ENCODE assay signal across 27 mouse cellular contexts in genomic region chr6:94215834-94216233, GRCm38 (mm10).
DNase-seq lines count a peak whose midpoint lies in the region; ATAC-seq and TF ChIP-seq lines count a peak whose summit lies in the region.
"Had no signal": no experiment of that assay in that cellular context is flagged by ENCODE, and none has a peak within 500 bp of the region (broad histone marks: within the 10 kb centered on the region; RNA-seq: fewer than 3 reads in every experiment).

No protein-coding gene starts in this region.

- H3K36me3 ChIP-seq in heart, adult 2 months (ENCODE audit: control insufficient read depth, insufficient read depth, low read length) = peaks cover 3% of the 10 kb centered on the region
- no peaks in the 10 kb centered on the region for H3K36me3 ChIP-seq in heart, embryonic 14.5 days (ENCODE audit: control insufficient read depth, insufficient read depth, low read length)
- no peaks in the 10 kb centered on the region for H3K36me3 ChIP-seq in heart, embryonic 16.5 days (ENCODE audit: control insufficient read depth, insufficient read depth)
- H3K36me3 ChIP-seq: embryonic facial prominence, embryonic 12.5 days; forebrain, embryonic 10.5 days; kidney, embryonic 15.5 days; limb, embryonic 12.5 days; liver, embryonic 15.5 days; stomach, embryonic 15.5 days had no signal

- intact Hi-C loops in heart, adult 2 months (cut with DNase I) = no loop called here
- intact Hi-C loops in heart, postnatal 10 days (cut with DNase I) = loop anchor here (5.0 kb wide), 1 partner anchor 186 kb away; no protein-coding TSS in a partner anchor

- no peak overlapping the region for H3K9ac ChIP-seq in heart, adult 2 months (ENCODE audit: low read depth, low read length)
- peak overlapping the region; percentile 35; the same call in 1 of the 2 replicates for H3K9ac ChIP-seq in heart, embryonic 14.5 days (ENCODE audit: low read length)
- H3K9ac ChIP-seq in heart, embryonic 16.5 days (ENCODE audit: low read length) = no peak overlapping the region
- H3K9ac ChIP-seq: embryonic facial prominence, embryonic 12.5 days; kidney, embryonic 15.5 days; limb, embryonic 12.5 days; liver, embryonic 15.5 days; stomach, embryonic 15.5 days had no signal

- H3K79me2 ChIP-seq in heart, adult 2 months (replicated peaks; ENCODE audit: control insufficient read depth, insufficient read depth, low read length) = no peaks in the 10 kb centered on the region

- 87% methylated on average over 4 of the region's 4 CpGs for WGBS in heart, adult 2 months
- WGBS in heart, embryonic 14.5 days = 88% methylated on average over 4 of the region's 4 CpGs
- 78% methylated on average over 4 of the region's 4 CpGs for WGBS in heart, embryonic 16.5 days

- TF ChIP-seq EP300 in heart, adult 2 months (IDR thresholded peaks at IDR 0.05; ENCODE audit: insufficient read depth, low read depth, low read length) = no peak

- TF ChIP-seq CTCF in heart, adult 2 months (IDR thresholded peaks at IDR 0.05) = no peak

- H3K27me3 ChIP-seq in heart, adult 2 months (ENCODE audit: control insufficient read depth, insufficient read depth, low read length) = no peaks in the 10 kb centered on the region
- H3K27me3 ChIP-seq in heart, embryonic 14.5 days (ENCODE audit: control insufficient read depth, insufficient read depth, low read length) = no peaks in the 10 kb centered on the region
- H3K27me3 ChIP-seq in heart, embryonic 16.5 days (ENCODE audit: control insufficient read depth, insufficient read depth, low read length) = no peaks in the 10 kb centered on the region
- H3K27me3 ChIP-seq: embryonic facial prominence, embryonic 12.5 days; kidney, embryonic 15.5 days; limb, embryonic 12.5 days; liver, embryonic 15.5 days; Patski; stomach, embryonic 15.5 days had no signal

- ATAC-seq in heart, embryonic 14.5 days (ENCODE audit: insufficient number of reproducible peaks, insufficient read depth, low FRiP score, low read depth) = no peak
- no peak for ATAC-seq in heart, embryonic 16.5 days (replicated peaks; ENCODE audit: extremely low read depth, insufficient read depth, low FRiP score)
- ATAC-seq: forebrain, embryonic 16.5 days; hindbrain, embryonic 16.5 days; Patski had no signal

- DNase-seq in heart, adult 2 months = no peak
- DNase-seq in heart, postnatal 4 days = no peak
- DNase-seq in heart, postnatal 10 days = no peak
- peak; percentile 12 for DNase-seq in lung, postnatal 10 days
- no peak for DNase-seq in layer of hippocampus, adult 9-11 months
- DNase-seq: adrenal gland, postnatal 14 days; cerebellum, adult 11 months; cerebellum, adult 9-10 months; cerebellum, postnatal 36 days; gastrocnemius, adult 2 months; gastrocnemius, postnatal 36 days; kidney, adult 18-20 months; kidney, postnatal 25 days; midbrain, embryonic 14.5 days; right cerebral cortex, postnatal 25 days had no signal

- peak overlapping the region; percentile 64 for H3K27ac ChIP-seq in heart, adult 2 months
- peak overlapping the region; percentile 86 to 94 for H3K27ac ChIP-seq in heart, embryonic 14.5 days (replicated peaks in 1 of 2; ENCODE audit: control insufficient read depth in 1 of 2, insufficient read depth in 1 of 2, low read depth in 2 of 2, low read length in 2 of 2)
- H3K27ac ChIP-seq in heart, embryonic 16.5 days (ENCODE audit: low read length) = peak overlapping the region; percentile 89
- H3K27ac ChIP-seq: embryonic facial prominence, embryonic 12.5 days; forebrain, embryonic 10.5 days; left cerebral cortex, adult 2 months; liver, embryonic 15.5 days had no signal

- no peak for TF ChIP-seq POLR2A in heart, adult 2 months (IDR thresholded peaks at IDR 0.05; ENCODE audit: insufficient read depth, low read depth, low read length)

- H3K4me1 ChIP-seq in heart, adult 2 months (ENCODE audit: control insufficient read depth, insufficient read depth, low read length) = peaks cover 5% of the 10 kb centered on the region
- H3K4me1 ChIP-seq in heart, embryonic 14.5 days (ENCODE audit: control insufficient read depth in 2 of 2, insufficient read depth in 2 of 2, low read length in 2 of 2) = peaks cover 23 to 53% of the 10 kb centered on the region in 2 experiments
- H3K4me1 ChIP-seq in heart, embryonic 16.5 days (ENCODE audit: control insufficient read depth, insufficient read depth, low read length) = peaks cover 29% of the 10 kb centered on the region
- H3K4me1 ChIP-seq: liver, embryonic 15.5 days had no signal

- no peak overlapping the region for H3K4me3 ChIP-seq in heart, adult 2 months
- no peak overlapping the region for H3K4me3 ChIP-seq in heart, embryonic 14.5 days (ENCODE audit: control insufficient read depth in 1 of 2, insufficient read depth in 1 of 2, low read depth in 1 of 2, low read length in 2 of 2)
- no peak overlapping the region for H3K4me3 ChIP-seq in heart, embryonic 16.5 days (ENCODE audit: low read length)
- H3K4me3 ChIP-seq: embryonic facial prominence, embryonic 12.5 days; forebrain, embryonic 10.5 days; gastrocnemius, adult 2 months; kidney, embryonic 15.5 days; left cerebral cortex, adult 2 months; limb, embryonic 12.5 days; liver, embryonic 15.5 days; stomach, embryonic 15.5 days had no signal

- H3K4me2 ChIP-seq in heart, embryonic 14.5 days (ENCODE audit: low read length) = peak overlapping the region; percentile 4; the same call in 1 of the 2 replicates
- no peak overlapping the region for H3K4me2 ChIP-seq in heart, embryonic 16.5 days (ENCODE audit: low read depth, low read length)
- H3K4me2 ChIP-seq: embryonic facial prominence, embryonic 12.5 days; kidney, embryonic 15.5 days; limb, embryonic 12.5 days; liver, embryonic 15.5 days; stomach, embryonic 15.5 days had no signal

- H3K9me3 ChIP-seq in heart, embryonic 14.5 days (ENCODE audit: control insufficient read depth, low read length) = no peaks in the 10 kb centered on the region
- no peaks in the 10 kb centered on the region for H3K9me3 ChIP-seq in heart, embryonic 16.5 days (replicated peaks; ENCODE audit: control insufficient read depth, low read length)
- H3K9me3 ChIP-seq: embryonic facial prominence, embryonic 12.5 days; forebrain, embryonic 10.5 days; kidney, embryonic 15.5 days; limb, embryonic 12.5 days; liver, embryonic 15.5 days; stomach, embryonic 15.5 days had no signal
